Mouse (Mus musculus) central nervous system, embryonic 11.5 days (tissue): Measurements from ENCODE around the gene Gm4491. TPM values are rescaled to one million over a fixed set of nuclear protein-coding genes. Genes with fewer than 3 reads are reported as not detected.

Source experiments
- polyA plus RNA-seq: library from polyadenylated mRNA; depleted of rRNA; stranded (reverse); fragments of >200 nt; gene quantifications from 2 replicates; pipeline ENCODE4 v1.2.3, GENCODE M21; 2012; rRNA removed

Gene Gm4491
- polyA plus RNA-seq = not detected in 2 replicates

DNA sequence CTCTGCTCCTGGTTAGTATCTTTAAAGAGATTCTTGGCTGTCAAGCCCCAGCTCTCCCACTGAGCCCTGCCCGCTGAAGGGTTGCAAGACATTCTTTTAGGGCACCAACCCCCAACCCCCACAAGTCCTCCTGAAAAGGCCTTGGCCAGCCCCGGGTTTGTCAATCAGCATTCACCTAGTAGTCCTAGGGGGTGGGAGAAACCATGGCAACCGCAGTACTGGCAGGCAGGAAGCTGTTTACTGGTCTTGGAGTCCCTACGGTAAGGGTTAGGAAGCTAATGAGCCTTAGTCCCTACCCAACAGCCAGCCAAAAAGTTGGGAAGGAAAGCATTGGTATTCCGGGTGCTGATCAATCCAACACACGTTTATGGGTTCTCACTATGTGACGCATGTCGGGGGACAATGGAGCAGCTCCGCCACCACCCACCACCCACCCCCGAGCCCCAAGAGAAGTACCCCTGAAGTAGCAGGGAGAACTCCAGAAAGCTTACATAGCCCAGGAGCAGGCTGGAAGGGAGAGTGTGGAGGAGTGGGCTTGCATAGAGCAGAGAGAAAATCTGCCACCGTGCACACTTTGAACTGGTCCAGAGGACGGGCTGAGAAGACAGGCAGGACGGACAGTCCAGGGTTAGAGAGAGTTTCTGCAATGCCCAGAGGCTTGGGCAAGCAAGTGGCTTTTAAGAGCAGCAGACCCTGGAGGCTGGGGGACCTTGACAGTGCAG lies at the start of gene Gm4491:
Gene Gm4491 (minus strand): TSS at position 61 of the 722 bp plus-strand sequence.

DNA sequence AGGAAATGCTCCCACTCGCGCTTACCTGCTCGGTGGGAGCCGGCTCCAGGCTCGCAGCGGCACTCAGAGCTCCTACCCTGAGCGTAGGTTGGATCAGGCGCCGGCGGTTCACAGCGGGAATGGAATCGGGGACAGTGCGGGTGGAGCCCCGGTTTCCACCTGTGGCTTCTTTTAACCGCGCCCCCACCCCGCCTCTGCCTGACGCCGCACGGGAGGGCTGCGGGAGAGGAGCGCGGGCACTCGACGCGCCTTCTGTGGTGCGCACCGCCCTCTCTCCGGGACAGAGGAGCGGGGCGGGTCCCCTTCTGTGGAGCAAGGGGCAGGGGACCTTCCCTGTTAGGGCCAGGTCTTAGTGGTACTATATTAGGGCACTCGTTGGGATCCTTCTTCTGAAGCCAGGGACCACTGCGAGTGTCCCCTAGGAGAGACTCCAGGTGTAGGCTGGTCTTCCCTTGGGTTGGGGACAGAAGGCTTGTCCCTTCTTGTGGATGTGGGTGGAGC lies 17.5 kb upstream of the Gm4491 start, which contains the start of gene Gjb6:
Gene Gjb6 (minus strand): TSS at position 451 of the 501 bp plus-strand sequence.

DNA sequence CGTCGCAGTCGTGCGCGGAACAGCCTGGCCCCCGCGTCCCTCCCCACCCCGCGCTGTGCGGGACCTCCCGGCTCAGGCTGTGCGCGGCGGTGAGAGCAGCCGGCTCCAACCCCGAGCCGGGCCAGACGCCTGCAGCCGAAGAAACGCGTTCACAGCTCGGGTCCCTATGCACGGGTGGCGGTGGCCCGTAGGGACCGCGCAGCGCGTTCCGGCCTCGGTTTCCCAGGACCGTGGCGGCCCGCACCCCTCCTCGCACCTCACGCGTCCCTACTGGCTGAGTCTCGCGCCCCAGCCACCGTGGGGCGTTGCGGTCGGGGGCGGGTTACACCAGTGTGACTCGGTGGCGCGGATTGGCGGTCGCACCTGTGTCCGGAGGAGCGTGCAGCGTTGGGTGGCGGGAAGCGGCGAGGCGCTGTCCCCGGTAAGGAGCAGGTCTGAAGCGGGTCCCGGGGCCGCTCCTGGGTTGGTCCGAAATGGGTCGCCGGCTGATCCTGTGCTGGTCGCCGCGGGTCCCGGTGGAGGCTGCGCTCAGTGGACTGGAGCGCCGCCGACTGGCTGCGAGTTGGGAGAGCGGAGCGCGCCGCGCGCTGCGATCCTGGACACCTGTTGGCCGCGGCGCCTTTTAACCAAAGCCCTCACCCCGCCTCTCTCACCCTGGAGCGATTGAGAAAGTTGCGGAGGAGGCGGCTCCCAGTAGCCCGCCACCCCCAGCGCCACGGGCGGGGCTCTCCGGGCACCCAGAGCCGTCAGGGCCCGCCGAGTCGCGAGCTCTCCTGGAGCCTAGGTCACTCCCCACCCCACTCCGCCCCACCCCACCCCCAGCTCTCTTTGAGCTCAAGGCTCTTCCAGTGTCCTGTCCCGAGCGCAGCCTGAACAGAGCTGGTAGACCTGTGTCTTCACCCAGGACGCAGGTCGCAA lies 11.3 kb downstream of the Gm4491 start, which contains the start of gene Gjb2:
Gene Gjb2 (minus strand): TSS at position 597 of the 918 bp plus-strand sequence.

Other genes with a start within 250 kb of the Gm4491 start
- 50.8 and 96.4 TPM in 2 replicates for gene Zmym2, start 229.2 kb downstream of the Gm4491 start, polyA plus RNA-seq
- gene Gja3, start 57.8 kb downstream of the Gm4491 start, polyA plus RNA-seq = 0.36 and 0.45 TPM in 2 replicates
- 3.6 and 7.9 TPM in 2 replicates for gene Gjb2, start 11.2 kb downstream of the Gm4491 start, polyA plus RNA-seq
- 2.7 and 5.2 TPM in 2 replicates for gene Gjb6, start 17.7 kb upstream of the Gm4491 start, polyA plus RNA-seq